Mouse (Mus musculus) stomach, embryonic 14.5 days (tissue): ENCODE measurements around the gene Pkd1l2. TPM values are rescaled to one million over a fixed set of nuclear protein-coding genes. Genes with fewer than 3 reads are reported as not detected.

Experiments
- ATAC-seq: fragments of 200-750 bp; cut with Nextera tagmentation; 2 replicates; pipeline ENCODE4 v1.8.0; 2017; ENCODE audit warnings: low read depth, moderate TSS enrichment; ENCODE audit not compliant: insufficient number of reproducible peaks, insufficient read depth, low FRiP score
- H3K27ac ChIP-seq: fragments of 300-500 bp; sonication (generic); 2 replicates; pipeline ENCODE4 v1.5.1; 2014; ENCODE audit warnings: mild to moderate bottlenecking, low read length, moderate library complexity, mixed read lengths
- H3K27me3 ChIP-seq: fragments of 300-500 bp; sonication (generic); 2 replicates; pipeline ENCODE4 v1.6.1; 2014; ENCODE audit warnings: low read length, control low read depth, mixed read lengths; ENCODE audit not compliant: control insufficient read depth, insufficient read depth
- H3K36me3 ChIP-seq: fragments of 300-500 bp; sonication (generic); 2 replicates; pipeline ENCODE4 v1.6.1; 2014; ENCODE audit warnings: mild to moderate bottlenecking, control low read depth, low read length, moderate library complexity, mixed read lengths; ENCODE audit not compliant: control insufficient read depth, insufficient read depth
- H3K4me1 ChIP-seq: fragments of 300-500 bp; sonication (generic); 2 replicates; pipeline ENCODE4 v1.6.1; 2014; ENCODE audit warnings: low read length, control low read depth, mixed read lengths; ENCODE audit not compliant: control insufficient read depth, insufficient read depth
- H3K4me2 ChIP-seq: fragments of 300-500 bp; sonication (generic); replicated peaks from 2 replicates; pipeline ENCODE4 v1.6.1; 2014; ENCODE audit warnings: low read depth, low read length, control low read depth
- H3K4me3 ChIP-seq: fragments of 300-500 bp; sonication (generic); 2 replicates; pipeline ENCODE4 v1.5.1; 2014; ENCODE audit warnings: low read depth, low read length, control low read depth
- H3K9ac ChIP-seq: fragments of 300-500 bp; sonication (generic); replicated peaks from 2 replicates; pipeline ENCODE4 v1.6.1; 2014; ENCODE audit warnings: low read depth, mild to moderate bottlenecking, control low read depth, low read length, moderate library complexity, mixed read lengths
- H3K9me3 ChIP-seq: fragments of 300-500 bp; sonication (generic); 2 replicates; pipeline ENCODE4 v1.6.1; 2016; ENCODE audit warnings: low read depth, low read length, control low read depth; ENCODE audit not compliant: control insufficient read depth
- WGBS: fragments of 180-500 bp; shearing (Covaris S2); extraction: QIAGEN DNeasy Blood & Tissue Kit; methylation state at CpG from one replicate; pipeline ENCODE4 v1.1.7; 2014; 5-methylcytosine and 5-hydroxymethylcytosine counted together
- polyA plus RNA-seq: library from polyadenylated mRNA; unstranded; fragments of >200 nt; fragmentation: Nextera tagmentation; extraction: Ambion mirVana; gene quantifications from 2 replicates; pipeline ENCODE4 v1.2.1, GENCODE M21; 2014

Gene Pkd1l2
- polyA plus RNA-seq, 1 experiment from 2014 or later: not detected

DNA sequence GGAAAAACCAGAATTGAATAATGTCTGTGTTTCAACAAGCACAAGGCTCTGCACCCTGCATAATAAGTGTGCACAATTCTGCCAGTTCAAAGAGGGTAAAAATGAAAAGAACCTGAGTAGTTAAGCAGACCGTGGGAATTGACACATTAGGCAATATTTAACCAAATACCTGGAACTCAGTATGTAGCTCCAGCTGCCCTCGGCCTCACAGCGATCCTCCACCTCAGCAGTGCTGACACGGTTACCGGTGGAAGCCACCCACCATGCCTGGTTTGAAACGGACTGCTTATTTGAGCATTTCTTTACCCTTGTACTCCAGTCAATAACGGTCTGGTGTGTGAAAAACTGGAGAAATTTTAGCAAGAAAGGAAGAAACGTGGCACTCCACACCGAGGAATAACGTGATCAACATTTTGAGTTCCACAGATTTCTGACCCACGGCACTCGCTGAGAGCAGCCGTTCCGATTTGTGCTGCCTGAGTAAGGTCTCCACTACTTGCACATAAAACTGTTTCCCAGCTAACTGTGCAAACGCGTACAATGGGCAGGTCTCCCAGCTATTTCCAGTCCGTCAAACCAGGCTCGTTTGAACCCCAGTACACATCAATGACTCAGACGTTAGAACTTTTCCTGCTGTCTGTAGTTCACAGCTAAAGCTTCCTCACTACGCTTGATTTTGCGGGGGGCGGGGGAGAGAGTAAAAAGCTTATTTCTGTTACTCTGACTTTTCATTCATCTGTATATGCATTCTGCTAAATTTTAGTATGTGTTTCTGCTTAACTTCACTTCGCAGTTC, 89.9 kb downstream of the Pkd1l2 start:
- H3K27ac ChIP-seq: peak overlapping the region; percentile 36; the same call in 1 of the 2 replicates
- 11% methylated on average over 23 of the region's 23 CpGs for WGBS
- H3K36me3 ChIP-seq: no peaks in the 10 kb centered on the region; the same call in 1 of the 2 replicates
- H3K9ac ChIP-seq: peak overlapping the region; percentile 34; the same call in 1 of the 2 replicates
- no peaks in the 10 kb centered on the region for H3K27me3 ChIP-seq
- peak overlapping the region; percentile 67 for H3K4me3 ChIP-seq
- H3K4me1 ChIP-seq: peaks cover 6% of the 10 kb centered on the region
- ATAC-seq: no peak
- no peaks in the 10 kb centered on the region for H3K9me3 ChIP-seq
- H3K4me2 ChIP-seq: peak overlapping the region; percentile 92

DNA sequence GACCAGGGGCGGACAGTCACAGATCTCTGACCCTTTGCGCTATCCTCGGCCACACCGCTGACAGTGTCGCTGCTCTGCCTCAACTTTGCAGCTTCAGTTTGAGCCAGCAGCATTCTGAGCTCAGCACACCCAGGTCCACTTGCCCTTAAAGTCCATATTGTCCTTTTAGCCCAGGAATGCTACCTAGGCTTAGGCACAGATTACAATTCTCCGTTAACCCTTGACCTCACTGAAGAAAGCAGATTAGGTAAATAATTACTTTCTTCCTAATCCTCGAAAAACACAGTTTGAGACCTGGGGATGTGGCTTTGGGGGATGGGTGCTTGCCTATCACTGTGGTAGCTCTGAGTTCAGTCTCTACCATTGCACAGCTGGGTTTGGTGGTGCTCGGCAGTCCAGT, 91.0 kb downstream of the Pkd1l2 start:
- H3K9me3 ChIP-seq: no peaks in the 10 kb centered on the region
- H3K4me3 ChIP-seq: no peak overlapping the region
- WGBS: 81% methylated on average over 8 of the region's 8 CpGs
- peaks cover 6% of the 10 kb centered on the region for H3K4me1 ChIP-seq
- H3K36me3 ChIP-seq: peaks cover 4% of the 10 kb centered on the region; the same call in 1 of the 2 replicates
- H3K27ac ChIP-seq: no peak overlapping the region
- no peaks in the 10 kb centered on the region for H3K27me3 ChIP-seq
- no peak for ATAC-seq
- H3K9ac ChIP-seq: no peak overlapping the region
- H3K4me2 ChIP-seq: peak overlapping the region; percentile 92; the same call in 1 of the 2 replicates

DNA sequence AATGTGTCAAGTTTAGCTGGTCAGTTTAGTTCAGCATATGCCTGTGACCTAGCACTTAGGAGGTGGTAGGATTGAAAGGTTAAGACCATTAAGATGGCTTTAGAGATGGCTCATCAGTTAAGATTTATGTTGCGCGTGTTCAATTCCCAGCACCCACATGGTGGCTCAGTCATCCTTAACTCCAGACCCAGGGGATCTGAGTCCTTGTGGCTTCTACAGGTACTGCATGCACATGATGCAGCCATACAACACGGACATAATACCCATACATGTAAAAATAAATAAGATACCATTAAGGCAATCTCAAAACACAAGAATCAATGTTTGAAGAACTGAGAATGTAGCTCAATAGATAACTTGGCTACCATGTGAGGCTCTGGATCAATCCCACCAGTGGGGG, 92.4 kb downstream of the Pkd1l2 start:
- peaks cover 6% of the 10 kb centered on the region for H3K4me1 ChIP-seq
- H3K27me3 ChIP-seq: no peaks in the 10 kb centered on the region
- no peak overlapping the region for H3K27ac ChIP-seq
- 96% methylated on average over 3 of the region's 3 CpGs for WGBS
- no peaks in the 10 kb centered on the region for H3K9me3 ChIP-seq
- no peak overlapping the region for H3K4me2 ChIP-seq
- no peak overlapping the region for H3K4me3 ChIP-seq
- ATAC-seq: no peak
- H3K36me3 ChIP-seq: peaks cover 9% of the 10 kb centered on the region; the same call in 1 of the 2 replicates
- no peak overlapping the region for H3K9ac ChIP-seq

GRCm38 (mm10) chr8:116980117-116980516, 102.1 kb downstream of the Pkd1l2 start:
- H3K9me3 ChIP-seq: no peaks in the 10 kb centered on the region
- no peak overlapping the region for H3K4me2 ChIP-seq
- H3K27me3 ChIP-seq: no peaks in the 10 kb centered on the region
- 0 out of 2 replicates have a peak, but pooled peaks cover 3% of the 10 kb centered on the region for H3K4me1 ChIP-seq
- H3K36me3 ChIP-seq: peaks cover 6% of the 10 kb centered on the region; the same call in 1 of the 2 replicates
- H3K4me3 ChIP-seq: no peak overlapping the region
- no peak overlapping the region for H3K9ac ChIP-seq
- WGBS: 23% methylated on average over 4 of the region's 4 CpGs
- ATAC-seq: no peak
- no peak overlapping the region for H3K27ac ChIP-seq

- Histone ChIP-seq H3K4me2 (peak within 1 kb of the TSS; percentile 74), H3K27me3 (no peaks in the 10 kb centered on the region), H3K4me1 (0 out of 2 replicates have a peak, but pooled peaks cover 3% of the 10 kb centered on the region), H3K9ac (0 out of 2 replicates have a peak within 1 kb of the TSS, but pooled peaks have one; percentile 7), H3K4me3 (peak within 1 kb of the TSS; percentile 76), H3K36me3 (peaks cover 4% of the 10 kb centered on the region; the same call in 1 of the 2 replicates), H3K27ac (no peak within 1 kb of the TSS), H3K9me3 (no peaks in the 10 kb centered on the region)
- peak; percentile 98 for ATAC-seq
- WGBS: under 1% methylated on average over 46 of the region's 46 CpGs
Observed at GRCm38 (mm10) chr8:116978631-116979256, 103.5 kb downstream of the Pkd1l2 start, which contains the start of gene 1700030J22Rik. 1700030J22Rik (minus strand) TSS chr8:116978959.

DNA sequence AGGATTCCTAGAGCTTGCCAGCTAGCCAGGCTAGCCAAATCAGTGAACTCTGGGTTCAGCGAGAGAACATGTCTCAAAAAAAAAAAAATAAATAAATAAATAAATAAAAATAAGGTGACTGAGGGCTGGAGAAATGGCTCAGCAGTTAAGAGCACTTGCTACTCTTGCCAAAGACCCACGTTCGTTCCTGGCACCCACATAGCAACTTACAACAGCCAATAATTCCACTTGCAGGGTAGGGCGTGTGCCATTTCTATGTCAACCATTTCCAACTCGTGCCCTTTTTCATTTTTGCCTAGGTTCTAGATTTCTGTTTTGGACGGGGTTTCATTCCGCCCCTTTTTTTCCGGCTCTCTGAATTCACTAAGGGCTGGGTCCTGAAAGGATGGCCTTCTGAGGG, 104.2 kb downstream of the Pkd1l2 start:
- peaks cover 4% of the 10 kb centered on the region; the same call in 1 of the 2 replicates for H3K36me3 ChIP-seq
- 0 out of 2 replicates have a peak, but pooled peaks cover 3% of the 10 kb centered on the region for H3K4me1 ChIP-seq
- H3K27ac ChIP-seq: no peak overlapping the region
- no peak for ATAC-seq
- H3K9me3 ChIP-seq: no peaks in the 10 kb centered on the region
- H3K4me2 ChIP-seq: peak overlapping the region; percentile 74
- peak overlapping the region; percentile 76 for H3K4me3 ChIP-seq
- WGBS: 34% methylated on average over 8 of the region's 8 CpGs
- H3K9ac ChIP-seq: 0 out of 2 replicates have a peak overlapping the region, but pooled peaks have one; percentile 7
- no peaks in the 10 kb centered on the region for H3K27me3 ChIP-seq

- no peaks in the 10 kb centered on the region for H3K36me3 ChIP-seq
- 45% methylated on average over 5 of the region's 5 CpGs for WGBS
- ATAC-seq: no peak
- H3K4me2 ChIP-seq: peak overlapping the region; percentile 10; the same call in 1 of the 2 replicates
- H3K9ac ChIP-seq: no peak overlapping the region
- H3K4me3 ChIP-seq: no peak overlapping the region
- 0 out of 2 replicates have a peak, but pooled peaks cover 3% of the 10 kb centered on the region for H3K4me1 ChIP-seq
- H3K27me3 ChIP-seq: no peaks in the 10 kb centered on the region
- no peak overlapping the region for H3K27ac ChIP-seq
- H3K9me3 ChIP-seq: no peaks in the 10 kb centered on the region
Observed at GRCm38 (mm10) chr8:116975606-116976005, 106.6 kb downstream of the Pkd1l2 start.

- H3K4me1 ChIP-seq: 0 out of 2 replicates have a peak, but pooled peaks cover 3% of the 10 kb centered on the region
- H3K9ac ChIP-seq: no peak overlapping the region
- no peaks in the 10 kb centered on the region for H3K36me3 ChIP-seq
- no peaks in the 10 kb centered on the region for H3K9me3 ChIP-seq
- H3K27me3 ChIP-seq: no peaks in the 10 kb centered on the region
- no peak overlapping the region for H3K27ac ChIP-seq
- ATAC-seq: no peak
- no peak overlapping the region for H3K4me3 ChIP-seq
- H3K4me2 ChIP-seq: 0 out of 2 replicates have a peak overlapping the region, but pooled peaks have one; percentile 10
- WGBS: 37% methylated on average over 5 of the region's 5 CpGs
Observed at GRCm38 (mm10) chr8:116975066-116975465, 107.2 kb downstream of the Pkd1l2 start.
